Mouse (Mus musculus) kidney, embryonic 16.5 days (tissue): Measurements from ENCODE around the gene Nfix. TPM values are rescaled to one million over a fixed set of nuclear protein-coding genes. Genes with fewer than 3 reads are reported as not detected.

ENCODE experiments used
- ATAC-seq: fragments of 200-750 bp; cut with Nextera tagmentation; 2 replicates; pipeline ENCODE4 v1.8.0; 2017; ENCODE audit warnings: moderate TSS enrichment; ENCODE audit not compliant: low FRiP score, low TSS enrichment
- H3K27ac ChIP-seq: fragments of 300-500 bp; sonication (generic); 2 replicates; pipeline ENCODE4 v1.5.1; 2014; ENCODE audit warnings: low read length
- H3K27me3 ChIP-seq: fragments of 300-500 bp; sonication (generic); 2 replicates; pipeline ENCODE4 v1.6.1; 2014; ENCODE audit warnings: low read length, control low read depth, mixed read lengths; ENCODE audit not compliant: insufficient read depth
- H3K36me3 ChIP-seq: fragments of 300-500 bp; sonication (generic); 2 replicates; pipeline ENCODE4 v1.6.1; 2014; ENCODE audit warnings: low read length, control low read depth, mixed read lengths; ENCODE audit not compliant: insufficient read depth
- H3K4me1 ChIP-seq: fragments of 300-500 bp; sonication (generic); 2 replicates; pipeline ENCODE4 v1.6.1; 2014; ENCODE audit warnings: low read length, control low read depth, mixed read lengths; ENCODE audit not compliant: insufficient read depth
- H3K4me2 ChIP-seq: fragments of 300-500 bp; sonication (generic); replicated peaks from 2 replicates; pipeline ENCODE4 v1.6.1; 2014; ENCODE audit warnings: low read depth, low read length
- H3K4me3 ChIP-seq: fragments of 300-500 bp; sonication (generic); 2 replicates; pipeline ENCODE4 v1.5.1; 2014; ENCODE audit warnings: mild to moderate bottlenecking, low read length
- H3K9ac ChIP-seq: fragments of 300-500 bp; sonication (generic); replicated peaks from 2 replicates; pipeline ENCODE4 v1.6.1; 2014; ENCODE audit warnings: low read length
- H3K9me3 ChIP-seq: fragments of 300-500 bp; sonication (generic); 2 replicates; pipeline ENCODE4 v1.6.1; 2016; ENCODE audit warnings: low read length, control low read depth
- WGBS: fragments of 180-500 bp; shearing (Covaris S2); extraction: QIAGEN DNeasy Blood & Tissue Kit; methylation state at CpG from one replicate; pipeline ENCODE4 v1.1.7; 2014; 5-methylcytosine and 5-hydroxymethylcytosine counted together
- polyA plus RNA-seq: library from polyadenylated mRNA; unstranded; fragments of >200 nt; fragmentation: Nextera tagmentation; extraction: Ambion mirVana; gene quantifications from 2 replicates; pipeline ENCODE4 v1.2.1, GENCODE M21; 2015

Nfix gene
- polyA plus RNA-seq, 1 experiment from 2014 or later, result 14.8 TPM

DNA sequence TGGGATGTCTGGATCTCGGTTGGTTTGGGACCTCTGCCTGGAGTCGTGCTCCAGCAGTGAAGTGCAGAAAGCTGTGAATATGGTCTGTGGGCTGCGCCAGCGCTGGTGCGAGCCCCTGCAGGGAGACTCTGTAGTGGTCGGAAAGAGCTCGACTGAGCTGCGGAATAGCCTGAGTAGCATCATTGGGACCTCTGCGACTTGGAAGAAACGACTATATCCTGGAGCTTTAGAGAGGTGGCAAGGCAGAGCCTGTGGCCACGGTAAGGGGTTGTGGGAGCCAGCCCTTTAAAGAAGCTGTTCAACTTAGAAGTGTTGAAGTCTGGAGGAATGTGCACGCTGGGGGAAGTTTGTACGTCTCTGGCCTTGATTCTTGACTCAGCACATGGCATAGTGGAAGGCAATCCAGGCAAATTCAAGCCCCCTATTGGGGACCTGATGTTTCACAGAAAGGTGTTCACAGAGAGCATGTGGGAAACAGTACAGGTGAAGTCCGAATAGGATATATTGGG is 134.7 kb downstream of the Nfix start:
- WGBS, result 2% methylated on average over 14 of the region's 14 CpGs
- Histone ChIP-seq H3K27ac (peak overlapping the region; percentile 97), H3K4me1 (peaks cover 16% of the 10 kb centered on the region), H3K4me3 (peak overlapping the region; percentile 80), H3K9ac (peak overlapping the region; percentile 82), H3K36me3 (0 out of 2 replicates have a peak, but pooled peaks cover 5% of the 10 kb centered on the region), H3K9me3 (no peaks in the 10 kb centered on the region), H3K27me3 (no peaks in the 10 kb centered on the region), H3K4me2 (peak overlapping the region; percentile 72)
- no peak for ATAC-seq

DNA sequence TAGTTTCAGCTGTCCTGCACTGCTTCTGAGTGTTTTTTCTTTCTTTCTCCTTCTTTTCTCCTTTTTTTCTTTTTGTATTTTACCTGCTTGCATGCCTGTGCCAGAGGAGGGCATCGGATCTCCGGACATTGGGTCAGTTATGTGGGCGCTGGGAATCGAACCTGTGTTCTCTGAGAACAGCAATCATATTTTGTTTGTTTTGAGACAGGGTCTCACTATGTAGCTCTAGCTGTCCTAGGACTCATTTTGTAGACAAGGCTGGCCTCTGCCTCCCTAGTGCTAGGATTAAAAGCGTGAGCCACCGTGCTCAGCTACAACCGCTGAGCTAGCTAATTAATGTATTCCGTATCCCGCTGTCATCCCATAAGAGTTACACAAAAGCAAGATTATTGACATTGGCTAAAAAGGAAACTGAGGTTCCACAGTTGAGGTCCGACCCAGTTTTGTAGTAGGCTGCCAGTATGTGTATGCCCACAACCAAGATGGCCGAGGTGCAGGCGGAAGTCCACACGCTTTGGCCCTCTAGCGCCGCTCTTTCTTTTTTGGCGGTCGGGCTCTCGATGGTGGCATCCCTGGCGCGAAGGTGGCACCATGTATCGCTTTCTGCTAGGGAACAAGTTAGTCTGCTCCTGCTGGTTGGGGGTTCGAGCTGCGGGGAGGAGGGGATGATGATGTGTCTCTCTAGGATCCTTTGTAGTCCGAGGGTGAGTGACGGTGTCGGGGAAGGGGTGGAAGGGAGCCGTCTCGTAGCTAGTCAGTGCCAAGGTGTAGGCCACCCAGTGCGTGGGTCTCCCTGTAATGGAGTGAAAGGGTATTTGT is 135.4 kb downstream of the Nfix start:
- peak overlapping the region; percentile 82 for H3K9ac ChIP-seq
- H3K4me1 ChIP-seq, result peaks cover 19% of the 10 kb centered on the region
- peak overlapping the region; percentile 72 for H3K4me2 ChIP-seq
- peak overlapping the region; percentile 97 for H3K27ac ChIP-seq
- under 1% methylated on average over 29 of the region's 29 CpGs for WGBS
- peak overlapping the region; percentile 80 for H3K4me3 ChIP-seq
- 0 out of 2 replicates have a peak, but pooled peaks cover 5% of the 10 kb centered on the region for H3K36me3 ChIP-seq
- no peaks in the 10 kb centered on the region for H3K9me3 ChIP-seq
- H3K27me3 ChIP-seq, result no peaks in the 10 kb centered on the region
- peak; percentile 16; the same call in 1 of the 2 replicates for ATAC-seq

DNA sequence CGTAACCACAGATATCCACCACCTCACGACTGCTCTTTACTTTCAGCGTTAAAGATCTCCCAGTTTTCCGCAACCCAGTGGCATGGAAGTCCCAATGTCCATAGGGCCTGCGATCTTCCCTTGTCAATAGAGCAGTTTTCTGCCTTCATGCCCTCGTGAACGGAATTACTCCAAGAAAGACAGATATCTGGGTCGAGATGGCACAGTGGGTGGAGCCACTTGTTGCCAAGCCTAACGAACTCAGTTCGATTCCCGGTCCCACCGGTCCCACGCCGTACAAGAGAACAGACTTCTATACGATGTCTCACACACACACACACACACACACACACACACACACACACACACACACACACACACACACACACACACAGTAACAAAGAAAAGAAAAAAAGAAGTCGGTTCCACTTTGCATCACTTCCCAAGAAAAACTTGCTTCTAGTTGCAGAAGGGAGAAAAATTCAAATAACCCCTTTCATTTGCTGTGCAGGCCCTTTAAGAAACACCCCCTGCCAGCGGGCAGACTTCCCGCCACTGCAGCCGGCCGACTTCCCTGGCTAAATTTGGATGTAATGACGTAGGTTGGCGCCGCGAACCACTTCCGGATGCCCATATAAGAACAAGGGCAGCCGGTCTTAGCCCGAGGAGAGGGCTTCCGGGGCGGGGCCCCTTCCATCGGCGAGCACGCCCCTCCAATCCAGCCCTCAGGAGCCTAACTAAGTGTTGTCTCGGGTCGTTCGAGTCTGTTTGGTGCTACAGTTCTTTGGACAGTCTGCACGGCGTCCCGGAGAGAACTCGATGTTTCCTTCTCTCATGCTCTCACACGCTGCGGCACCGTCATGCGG is 136.4 kb downstream of the Nfix start:
- peak overlapping the region; percentile 72 for H3K4me2 ChIP-seq
- no peaks in the 10 kb centered on the region for H3K27me3 ChIP-seq
- H3K36me3 ChIP-seq, result 0 out of 2 replicates have a peak, but pooled peaks cover 5% of the 10 kb centered on the region
- ATAC-seq, result peak; percentile 85
- WGBS, result 3% methylated on average over 43 of the region's 43 CpGs
- H3K4me3 ChIP-seq, result peak overlapping the region; percentile 80
- H3K9me3 ChIP-seq, result no peaks in the 10 kb centered on the region
- H3K9ac ChIP-seq, result peak overlapping the region; percentile 82
- peaks cover 26% of the 10 kb centered on the region for H3K4me1 ChIP-seq
- peak overlapping the region; percentile 97 for H3K27ac ChIP-seq

DNA sequence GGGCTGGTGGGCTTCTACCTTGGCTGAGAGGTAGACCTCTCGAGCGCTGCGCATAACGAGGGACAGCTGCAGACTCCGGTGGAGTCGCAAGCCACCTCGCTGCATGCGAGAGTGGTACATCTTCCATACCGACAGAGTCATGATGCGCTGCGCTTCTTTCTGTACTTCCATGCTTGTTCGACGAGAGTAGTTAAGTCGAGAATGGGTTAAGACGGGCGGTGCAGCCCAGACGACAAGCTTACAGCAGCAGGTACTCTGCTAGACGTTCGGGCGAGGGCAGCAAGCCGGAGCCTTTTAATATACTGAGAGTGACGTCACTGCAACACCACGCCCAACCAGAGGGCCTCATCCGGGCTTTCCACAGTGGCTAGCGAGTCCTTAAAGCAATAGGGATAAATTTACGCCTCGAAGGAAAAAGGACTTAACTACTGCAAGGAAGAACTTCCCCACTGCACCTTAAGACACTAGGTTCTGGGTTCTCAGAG is 137.5 kb downstream of the Nfix start, which contains the start of gene Ier2:
Gene Ier2, minus strand, starts transcription at position 272 of the 485 bp plus-strand sequence.
- peak within 1 kb of the TSS; percentile 80 for H3K4me3 ChIP-seq
- under 1% methylated on average over 27 of the region's 27 CpGs for WGBS
- peak; percentile 74 for ATAC-seq
- H3K27me3 ChIP-seq, result no peaks in the 10 kb centered on the region
- H3K9ac ChIP-seq, result peak within 1 kb of the TSS; percentile 74
- peak within 1 kb of the TSS; percentile 97 for H3K27ac ChIP-seq
- H3K9me3 ChIP-seq, result no peaks in the 10 kb centered on the region
- H3K4me1 ChIP-seq, result peaks cover 32% of the 10 kb centered on the region
- H3K36me3 ChIP-seq, result no peaks in the 10 kb centered on the region
- peak within 1 kb of the TSS; percentile 72 for H3K4me2 ChIP-seq

DNA sequence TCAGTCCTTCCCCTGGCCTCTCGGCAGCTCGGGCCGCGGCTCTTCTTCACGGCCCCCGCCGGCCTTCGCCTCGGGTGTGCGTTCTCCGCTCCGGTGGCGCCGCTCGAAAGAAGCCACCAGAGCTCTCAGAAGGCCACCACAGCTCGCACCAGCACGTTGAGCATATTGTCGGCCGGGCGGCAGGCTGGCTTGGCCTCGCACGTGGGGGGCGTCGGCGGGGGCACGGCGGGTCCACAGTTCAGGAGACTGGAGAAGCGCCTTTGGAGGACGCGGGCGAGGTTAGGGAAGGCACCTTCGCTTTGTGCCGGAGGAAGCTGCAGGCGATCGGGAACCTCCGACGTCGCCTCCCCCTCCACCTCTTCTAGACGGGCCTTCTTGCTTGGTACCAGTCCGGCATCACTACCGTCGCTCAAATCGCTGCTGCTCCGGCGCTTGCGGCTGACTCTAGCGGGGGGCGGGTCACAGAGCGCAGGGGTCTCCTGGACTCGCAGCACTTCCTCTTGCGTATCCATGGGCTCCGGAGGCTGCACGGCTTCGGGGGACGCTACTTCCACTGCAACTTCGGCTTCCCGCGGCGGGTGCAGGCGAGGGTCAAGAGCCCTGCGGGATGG is 138.1 kb downstream of the Nfix start:
- peak overlapping the region; percentile 72 for H3K4me2 ChIP-seq
- no peak for ATAC-seq
- H3K4me3 ChIP-seq, result peak overlapping the region; percentile 80
- H3K9ac ChIP-seq, result peak overlapping the region; percentile 74
- H3K9me3 ChIP-seq, result no peaks in the 10 kb centered on the region
- H3K4me1 ChIP-seq, result peaks cover 38% of the 10 kb centered on the region
- peak overlapping the region; percentile 97 for H3K27ac ChIP-seq
- H3K27me3 ChIP-seq, result no peaks in the 10 kb centered on the region
- no peaks in the 10 kb centered on the region for H3K36me3 ChIP-seq
- WGBS, result under 1% methylated on average over 61 of the region's 61 CpGs

DNA sequence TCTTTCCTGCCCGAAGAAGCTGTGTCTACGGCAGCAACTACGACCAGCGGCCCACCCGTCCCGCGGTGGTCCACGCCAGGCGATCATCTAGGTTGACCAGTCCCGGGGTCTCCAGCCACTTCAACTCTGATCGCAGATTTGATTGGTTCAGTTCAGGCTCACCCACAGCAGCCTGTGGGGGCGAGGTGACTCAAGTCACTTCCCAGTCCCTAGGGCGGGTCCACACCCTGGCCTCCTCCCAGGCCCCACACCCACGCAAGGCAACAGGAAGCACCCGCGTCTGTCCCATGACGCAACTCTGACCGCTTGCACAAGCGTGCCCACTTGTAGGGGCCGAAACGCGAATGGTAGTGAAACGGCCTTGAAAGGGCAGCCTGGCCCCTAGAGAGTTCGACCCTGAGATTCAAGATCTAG is 138.7 kb downstream of the Nfix start:
- H3K4me1 ChIP-seq, result peaks cover 44% of the 10 kb centered on the region
- no peaks in the 10 kb centered on the region for H3K36me3 ChIP-seq
- peak; percentile 19; the same call in 1 of the 2 replicates for ATAC-seq
- no peaks in the 10 kb centered on the region for H3K27me3 ChIP-seq
- WGBS, result under 1% methylated on average over 24 of the region's 24 CpGs
- H3K9ac ChIP-seq, result peak overlapping the region; percentile 74
- H3K4me3 ChIP-seq, result peak overlapping the region; percentile 80
- H3K27ac ChIP-seq, result peak overlapping the region; percentile 97
- H3K9me3 ChIP-seq, result no peaks in the 10 kb centered on the region
- peak overlapping the region; percentile 72 for H3K4me2 ChIP-seq

DNA sequence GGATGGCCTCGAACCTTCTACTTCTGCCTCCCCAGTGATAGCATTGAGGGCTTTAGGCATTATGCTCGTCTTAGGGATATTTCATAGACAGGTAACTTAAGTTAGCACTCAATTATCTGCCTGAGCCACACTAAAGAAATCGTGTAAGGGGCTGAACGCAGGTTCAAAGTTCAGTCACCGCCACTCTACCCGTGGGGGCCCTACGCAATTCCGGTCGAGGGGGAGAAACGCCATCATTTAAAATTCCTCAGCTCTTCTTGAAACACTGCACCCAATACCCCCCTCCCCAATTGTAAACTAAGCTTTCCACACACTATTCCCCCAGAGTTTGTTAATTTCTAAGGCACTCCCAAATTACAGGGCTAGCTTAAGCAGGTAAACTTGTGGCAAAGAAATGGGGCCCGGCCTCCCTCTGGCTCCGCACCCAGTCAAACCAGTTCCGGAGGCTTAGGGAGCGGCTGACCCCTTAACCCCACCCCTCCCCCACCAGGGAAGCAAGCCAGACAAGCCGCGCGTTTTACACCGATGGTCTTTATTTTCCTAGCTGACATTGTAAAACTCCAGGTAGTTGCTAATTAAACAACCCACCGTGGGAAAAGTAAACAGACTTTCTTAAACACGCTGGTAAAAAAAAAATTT is 139.2 kb downstream of the Nfix start:
- Histone ChIP-seq H3K27ac (peak overlapping the region; percentile 97), H3K9me3 (no peaks in the 10 kb centered on the region), H3K36me3 (no peaks in the 10 kb centered on the region), H3K4me1 (peaks cover 44% of the 10 kb centered on the region), H3K9ac (peak overlapping the region; percentile 74), H3K4me2 (peak overlapping the region; percentile 72), H3K4me3 (peak overlapping the region; percentile 80), H3K27me3 (no peaks in the 10 kb centered on the region)
- WGBS, result under 1% methylated on average over 20 of the region's 20 CpGs
- no peak for ATAC-seq

DNA sequence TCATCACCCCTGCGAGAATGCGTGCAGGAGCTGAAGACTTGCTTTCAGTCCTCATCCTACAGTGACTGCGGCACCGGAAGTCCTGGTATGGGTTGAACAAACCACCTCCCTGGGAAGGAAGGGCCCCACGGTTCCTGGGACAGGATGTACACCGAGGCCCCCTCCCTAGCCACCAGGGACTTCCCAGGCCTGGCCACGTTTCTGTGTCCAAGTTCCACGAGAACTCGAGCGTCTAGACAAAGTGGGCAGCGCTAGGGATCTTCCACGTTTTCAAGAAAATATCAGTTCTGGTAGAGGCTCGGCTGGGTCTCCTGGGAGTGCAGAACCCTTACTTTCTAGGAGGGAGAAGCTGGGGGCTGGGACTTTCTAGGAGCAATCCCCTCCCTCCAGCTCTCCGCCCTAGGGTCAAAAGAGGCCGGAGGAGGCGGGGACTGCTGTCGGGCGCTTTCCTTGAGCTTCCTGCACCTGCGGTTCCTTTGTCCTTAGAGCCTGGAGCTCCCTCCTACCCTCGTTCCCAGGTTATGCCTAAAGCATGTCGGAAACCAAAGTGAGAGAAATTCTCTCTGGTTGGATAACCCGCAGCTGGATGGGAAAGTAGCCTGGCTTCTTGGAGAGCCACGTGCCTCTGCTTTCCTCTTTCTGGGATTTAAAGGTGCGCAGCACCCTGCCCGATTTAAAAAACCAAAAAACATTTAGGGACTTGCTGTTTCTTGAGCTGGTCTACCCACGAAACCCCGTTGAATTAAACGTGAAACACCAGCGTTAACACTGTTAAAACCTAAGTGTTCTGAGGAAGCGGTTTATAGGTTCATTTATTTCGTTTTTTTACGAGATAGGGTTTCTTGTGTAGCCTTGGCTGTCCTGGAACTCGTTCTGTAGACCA is 140.0 kb downstream of the Nfix start:
- no peak for ATAC-seq

More for the DNA sequence above, 140.0 kb downstream of the Nfix start:
- Histone ChIP-seq H3K4me1 (peaks cover 46% of the 10 kb centered on the region), H3K4me3 (peak overlapping the region; percentile 80), H3K9ac (peak overlapping the region; percentile 74), H3K9me3 (no peaks in the 10 kb centered on the region), H3K27ac (peak overlapping the region; percentile 97), H3K4me2 (peak overlapping the region; percentile 72), H3K27me3 (no peaks in the 10 kb centered on the region), H3K36me3 (no peaks in the 10 kb centered on the region)
- under 1% methylated on average over 33 of the region's 33 CpGs for WGBS
